Mouse (Mus musculus) forebrain, embryonic 10.5 days (tissue): ENCODE results near the gene Epn3. TPM values are rescaled to one million over a fixed set of nuclear protein-coding genes. Genes with fewer than 3 reads are reported as not detected.

Experiments
- polyA plus RNA-seq: library from polyadenylated mRNA; unstranded; fragments of >200 nt; fragmentation: Nextera tagmentation; extraction: Ambion mirVana; gene quantifications from 2 replicates; pipeline ENCODE4 v1.2.1, GENCODE M21; 2016

Gene Epn3
- polyA plus RNA-seq, 1 experiment from 2014 or later, result 1.6 TPM

Other genes starting within 250 kb of the Epn3 start
- 0.34 TPM in 1 of 2 replicates, not detected in the other for gene Gm21885, start 218.1 kb downstream of the Epn3 start, polyA plus RNA-seq
- gene Luc7l3, start 178.0 kb downstream of the Epn3 start, polyA plus RNA-seq, result 113 and 129 TPM in 2 replicates
- gene Ankrd40, start 172.0 kb downstream of the Epn3 start, polyA plus RNA-seq, result 10.3 and 11.4 TPM in 2 replicates
- gene Abcc3, start 107.0 kb downstream of the Epn3 start, polyA plus RNA-seq, result 0.12 and 0.22 TPM in 2 replicates
- 7.0 and 8.3 TPM in 2 replicates for gene Cacna1g, start 25.8 kb downstream of the Epn3 start, polyA plus RNA-seq
- gene Spata20, start 13.8 kb downstream of the Epn3 start, polyA plus RNA-seq, result not detected in 2 replicates
- gene Mycbpap, start 21.8 kb upstream of the Epn3 start, polyA plus RNA-seq, result 3.4 and 4.5 TPM in 2 replicates
- 3.7 and 5.6 TPM in 2 replicates for gene Rsad1, start 49.3 kb upstream of the Epn3 start, polyA plus RNA-seq
- 0.09 and 0.21 TPM in 2 replicates for gene Chad, start 65.1 kb upstream of the Epn3 start, polyA plus RNA-seq
- gene Acsf2, start 101.9 kb upstream of the Epn3 start, polyA plus RNA-seq, result 3.7 TPM in 2 replicates
- 283 and 286 TPM in 2 replicates for gene Lrrc59, start 129.8 kb upstream of the Epn3 start, polyA plus RNA-seq
- 135 and 142 TPM in 2 replicates for gene Mrpl27, start 153.8 kb upstream of the Epn3 start, polyA plus RNA-seq
- gene Eme1, start 154.0 kb upstream of the Epn3 start, polyA plus RNA-seq, result 69.6 and 79.1 TPM in 2 replicates
- 14.4 and 15.2 TPM in 2 replicates for gene Xylt2, start 177.5 kb upstream of the Epn3 start, polyA plus RNA-seq
- gene Gm11541, start 204.5 kb upstream of the Epn3 start, polyA plus RNA-seq, result not detected in 2 replicates
- 0.20 and 0.26 TPM in 2 replicates for gene Cdc34b, start 241.8 kb upstream of the Epn3 start, polyA plus RNA-seq